Mouse (Mus musculus) Patski (cell line): ENCODE measurements around the gene Vmn2r87. TPM values are rescaled to one million over a fixed set of nuclear protein-coding genes. Genes with fewer than 3 reads are reported as not detected.
"Not testable (repeated sequence)": the region's sequence is repeated elsewhere in the genome, so short reads cannot be mapped to it uniquely, and the experiment has no call there.

Source experiments
- ATAC-seq: fragments of 100-300 bp; one replicate; pipeline ENCODE4 v1.8.0; 2021
- CTCF ChIA-PET: fragments of 350-600 bp; sonication (Branson Sonifier 250); formaldehyde crosslinking; loops from one replicate; lab custom pipeline; 2022; ENCODE audit warnings: inconsistent platforms; lab: Charles Lee
- POLR2A ChIA-PET: fragments of 350-600 bp; sonication (Branson Sonifier 250); formaldehyde crosslinking; loops from one replicate; lab custom pipeline; 2022; ENCODE audit warnings: antibody characterized with exemption, inconsistent platforms; lab: Charles Lee
- DNase-seq: peaks from one replicate; pipeline ENCODE4 v3.0.0-alpha.2; 2011; ENCODE audit warnings: low read depth, low spot score
- H3K27me3 ChIP-seq: fragments of 371-371 bp; one replicate; pipeline ENCODE4 v1.5.1; 2021
- CTCF ChIP-seq: fragments of 100-300 bp; IDR thresholded peaks from one replicate; pipeline ENCODE4 v1.5.1; 2021
- in situ Hi-C: fragments of 300-500 bp; cut with MboI; formaldehyde crosslinking; loops from 3 replicates; pipeline ENCODE4 v1.11.1; 2018; ENCODE audit warnings: low pct_unique_long_range_greater_than_20kb, mixed read lengths
- polyA plus RNA-seq: library from polyadenylated mRNA; unstranded; gene quantifications from one replicate; pipeline ENCODE4 v1.2.3, GENCODE M21; 2021

Gene Vmn2r87
- not detected for polyA plus RNA-seq

DNA sequence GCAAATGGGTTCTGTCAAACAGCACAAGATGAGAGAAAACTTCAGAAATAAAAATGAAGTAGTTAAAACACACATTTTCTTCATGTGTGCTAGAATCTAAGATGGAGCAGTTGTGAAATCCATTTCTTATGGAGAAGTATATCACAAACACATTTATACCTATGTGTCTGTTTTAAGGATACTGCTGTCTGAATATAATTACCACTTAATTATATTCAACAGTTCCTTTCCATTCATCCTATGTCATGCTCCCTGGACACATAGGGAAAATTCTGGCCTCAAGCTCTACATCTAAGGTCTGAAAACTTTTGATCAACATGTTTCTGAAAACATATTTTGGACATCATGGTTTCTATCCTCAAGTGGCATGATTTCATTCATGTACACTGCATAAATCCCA lies at the start of gene Vmn2r87:
Gene Vmn2r87, minus strand, starts transcription at position 101 of the 400 bp plus-strand sequence.
- TF ChIP-seq CTCF, result no peak
- in situ Hi-C loops, result no loop called here
- H3K27me3 ChIP-seq, result no peaks in the 10 kb centered on the region
- ChIA-PET POLR2A (no interaction called here), CTCF (no interaction called here)
- ATAC-seq (no peak), DNase-seq (no peak)

DNA sequence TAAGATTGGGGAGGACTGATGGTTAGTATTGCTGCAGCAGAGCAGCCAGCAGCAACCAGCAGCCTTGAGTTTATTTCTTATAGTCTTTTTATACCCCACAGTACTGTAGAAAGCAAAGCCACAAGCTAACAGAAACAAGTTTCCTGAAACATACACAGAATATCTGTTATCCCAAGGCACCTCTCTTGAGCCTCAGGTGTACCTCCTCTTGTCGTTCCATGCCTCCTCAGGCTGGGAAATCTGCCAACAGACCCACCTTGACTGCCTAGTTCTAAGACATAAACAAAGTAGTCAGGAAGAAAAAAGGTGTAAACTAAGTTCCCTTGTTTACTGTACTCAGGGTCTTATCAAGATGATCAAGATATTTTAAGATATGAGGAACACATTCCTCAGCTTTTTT lies 47.1 kb upstream of the Vmn2r87 start:
- H3K27me3 ChIP-seq, CTCF ChIA-PET, ATAC-seq, POLR2A ChIA-PET, in situ Hi-C loops, DNase-seq: not testable (repeated sequence)

DNA sequence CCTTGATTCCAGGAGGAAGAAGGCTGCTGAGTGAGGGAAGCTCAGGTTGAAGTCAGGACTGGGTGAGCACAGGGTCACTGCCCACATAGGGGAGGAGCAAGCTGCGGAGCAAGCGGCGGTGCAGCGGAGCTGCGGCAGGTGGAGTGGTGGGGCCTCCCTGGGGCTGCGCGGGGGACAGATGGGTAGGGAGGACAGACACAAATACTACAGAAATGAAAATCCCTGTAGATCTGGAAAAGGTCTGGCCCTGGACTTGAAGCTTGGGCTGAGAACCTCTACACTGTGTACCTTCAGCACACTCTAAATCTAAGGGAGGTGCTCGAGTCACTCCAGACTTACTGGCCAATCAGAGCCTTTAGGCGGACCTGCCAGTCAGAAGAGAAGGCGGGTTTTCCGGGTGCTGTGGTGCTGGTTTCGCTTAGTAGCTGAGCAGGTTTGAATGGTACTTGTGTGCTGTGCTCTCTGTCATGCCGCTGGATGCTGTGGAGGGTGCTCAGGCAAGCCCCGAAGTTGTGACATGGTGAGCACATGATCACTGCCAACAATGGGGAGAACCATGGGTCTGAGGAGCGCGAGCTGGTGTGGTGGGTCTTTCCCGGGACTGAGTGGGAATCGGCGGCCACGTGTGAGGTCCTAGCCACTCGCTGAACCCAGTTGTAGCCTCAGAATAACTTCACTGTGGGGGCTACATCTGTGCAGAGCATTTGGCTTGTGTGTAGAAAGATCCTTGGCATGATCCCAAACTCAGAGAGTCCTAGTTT lies 44.9 kb upstream of the Vmn2r87 start:
- DNase-seq (peak; percentile 19), ATAC-seq (peak; percentile 99)
- POLR2A ChIA-PET, H3K27me3 ChIP-seq, CTCF ChIA-PET, in situ Hi-C loops: not testable (repeated sequence)

DNA sequence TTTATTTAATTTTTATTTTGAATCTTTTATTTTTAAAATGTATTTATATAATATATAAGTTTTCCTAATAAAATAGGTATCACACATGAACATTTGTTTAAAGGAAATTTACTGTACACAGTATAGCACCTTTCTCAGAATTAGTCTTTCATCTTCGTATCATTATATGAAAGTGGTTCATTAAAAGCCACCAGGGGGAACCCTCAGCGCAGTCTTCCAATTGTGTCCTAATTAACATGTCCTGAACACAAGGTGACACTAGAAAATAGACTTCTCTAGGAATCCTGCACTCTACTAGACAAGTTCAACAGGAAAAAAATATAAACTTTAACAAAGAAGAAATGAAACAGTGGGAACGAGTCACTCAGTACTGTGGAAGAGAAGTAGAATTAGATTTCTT lies 38.9 kb upstream of the Vmn2r87 start:
- in situ Hi-C loops, result no loop called here
- ATAC-seq (no peak), DNase-seq (peak; percentile 2)
- H3K27me3 ChIP-seq, result no peaks in the 10 kb centered on the region
- TF ChIP-seq CTCF, result peak; percentile 31
- POLR2A ChIA-PET, result no interaction called here
- CTCF ChIA-PET, result no interaction called here

DNA sequence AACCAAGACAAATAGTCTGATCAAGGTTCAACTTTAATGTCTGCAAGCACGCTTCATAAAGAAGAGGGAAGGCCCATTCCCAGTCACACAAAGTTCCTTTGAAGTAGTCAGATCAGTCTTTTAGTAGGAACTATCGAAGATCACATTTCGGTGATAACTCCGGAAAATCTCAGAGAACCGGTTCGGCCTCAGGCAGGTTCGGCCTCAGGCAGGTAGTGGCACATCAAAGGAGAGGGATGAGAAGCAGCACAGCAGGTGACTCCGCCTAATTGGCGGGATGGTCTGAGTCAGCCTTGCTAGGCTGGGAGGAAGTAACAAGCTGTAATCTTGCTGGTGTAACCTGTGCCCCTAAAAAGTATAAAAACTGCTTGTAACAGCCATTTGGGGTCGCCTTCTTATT lies 30.7 kb upstream of the Vmn2r87 start:
- TF ChIP-seq CTCF, result no peak
- DNase-seq (no peak), ATAC-seq (no peak)
- in situ Hi-C loops, result no loop called here
- no peaks in the 10 kb centered on the region for H3K27me3 ChIP-seq
- CTCF ChIA-PET, result no interaction called here
- POLR2A ChIA-PET, result no interaction called here

DNA sequence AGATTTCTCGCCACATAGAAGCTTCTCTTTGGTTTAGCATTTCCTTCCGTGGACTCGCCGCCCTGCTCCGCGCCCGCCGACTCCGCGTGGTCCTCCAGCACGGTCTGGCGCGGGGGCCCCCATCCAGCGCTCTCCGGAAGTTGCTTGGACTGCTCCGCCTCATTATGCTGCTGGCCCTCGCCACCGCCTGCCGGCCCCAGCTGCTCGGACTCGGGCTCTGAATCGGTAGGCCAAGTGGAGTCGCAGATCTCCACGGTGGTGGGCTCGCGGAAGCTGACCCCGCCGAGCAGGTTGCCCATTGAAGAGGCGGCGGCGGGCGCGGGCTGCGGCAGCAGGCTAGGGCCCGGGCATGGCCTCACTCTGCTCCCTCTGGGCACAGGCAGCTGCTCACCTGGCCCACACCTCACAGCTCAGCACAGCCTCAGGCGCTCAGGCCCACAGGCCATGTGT lies 26.9 kb downstream of the Vmn2r87 start:
- in situ Hi-C loops, result no loop called here
- no peak for TF ChIP-seq CTCF
- ATAC-seq (no peak), DNase-seq (no peak)
- no peaks in the 10 kb centered on the region for H3K27me3 ChIP-seq
- ChIA-PET POLR2A (no interaction called here), CTCF (no interaction called here)

DNA sequence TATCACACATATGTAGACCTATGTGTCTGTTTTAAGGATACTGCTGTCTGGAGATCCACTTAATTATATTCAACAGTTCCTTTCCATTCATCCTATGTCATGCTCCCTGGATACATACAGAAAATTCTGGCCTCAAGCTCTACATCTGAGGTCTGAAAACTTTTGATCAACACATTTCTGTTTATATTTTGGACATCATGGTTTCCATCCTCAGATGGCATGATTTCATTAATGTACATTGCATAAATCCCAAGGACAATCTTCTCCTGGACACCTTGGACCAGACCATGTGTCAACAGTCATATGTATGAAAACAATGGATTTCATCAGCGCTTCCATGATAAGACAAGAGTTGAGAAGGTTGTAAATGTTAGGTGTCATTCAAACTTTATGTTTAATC lies 41.2 kb downstream of the Vmn2r87 start, which contains the start of gene Vmn2r86:
Gene Vmn2r86, minus strand, starts transcription at position 101 of the 400 bp plus-strand sequence.
- in situ Hi-C loops, H3K27me3 ChIP-seq, CTCF ChIA-PET, DNase-seq, POLR2A ChIA-PET, ATAC-seq: not testable (repeated sequence)

DNA sequence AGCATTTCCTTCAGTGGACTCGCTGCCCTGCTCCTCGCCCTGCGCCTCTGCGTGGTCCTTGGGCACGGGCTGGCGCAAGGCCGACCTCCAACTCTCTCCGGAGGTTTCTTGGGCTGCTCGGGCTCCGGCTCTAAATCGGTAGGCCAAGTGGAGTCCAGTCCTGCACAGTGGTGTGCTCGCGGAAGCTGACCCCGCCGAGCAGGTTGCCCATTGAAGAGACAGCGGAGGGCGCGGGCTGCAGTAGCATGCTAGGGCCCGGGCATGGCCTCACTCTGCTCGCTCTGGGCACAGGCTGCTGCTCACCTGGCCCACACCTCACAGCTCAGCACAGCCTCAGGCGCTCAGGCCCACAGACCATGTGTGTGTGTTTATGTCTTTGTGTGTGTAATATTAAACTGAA lies 52.4 kb downstream of the Vmn2r87 start:
- ChIA-PET POLR2A (no interaction called here), CTCF (no interaction called here)
- H3K27me3 ChIP-seq, result no peaks in the 10 kb centered on the region
- in situ Hi-C loops, result no loop called here
- no peak for TF ChIP-seq CTCF
- ATAC-seq (no peak), DNase-seq (no peak)

DNA sequence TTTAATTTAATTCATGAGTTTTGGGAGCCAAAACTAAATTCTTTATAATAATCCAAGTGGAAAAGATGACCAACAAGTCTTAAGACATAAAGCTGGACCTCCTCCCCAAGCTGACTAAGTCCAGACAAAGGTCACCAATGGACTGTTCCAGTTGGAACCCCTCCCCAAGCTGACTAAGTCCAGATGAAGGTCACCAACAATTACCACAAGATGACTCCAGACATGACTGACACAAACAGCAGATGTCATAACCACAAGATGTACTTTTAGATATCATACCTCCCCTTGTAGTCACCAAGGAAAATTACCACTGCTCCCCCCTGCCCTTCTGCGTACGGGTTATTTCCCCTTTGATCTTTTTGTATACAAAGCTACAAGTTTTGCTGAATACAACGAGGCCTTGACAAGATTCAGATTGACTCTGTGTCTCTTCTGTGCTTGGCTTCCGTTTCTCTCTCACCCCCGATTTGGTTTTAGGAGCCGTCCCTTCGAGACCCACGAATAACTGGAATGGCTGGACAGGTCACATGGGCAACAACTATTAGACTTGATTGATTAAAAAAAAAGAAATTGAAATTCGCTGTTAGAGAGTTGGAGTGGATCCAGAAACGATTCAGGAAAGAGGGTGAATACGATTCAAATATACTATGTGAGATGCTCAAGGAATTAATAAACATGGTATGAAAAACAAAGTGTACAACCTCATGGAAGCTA lies 62.9 kb downstream of the Vmn2r87 start:
- in situ Hi-C loops, POLR2A ChIA-PET, CTCF ChIA-PET: not testable (repeated sequence)

DNA sequence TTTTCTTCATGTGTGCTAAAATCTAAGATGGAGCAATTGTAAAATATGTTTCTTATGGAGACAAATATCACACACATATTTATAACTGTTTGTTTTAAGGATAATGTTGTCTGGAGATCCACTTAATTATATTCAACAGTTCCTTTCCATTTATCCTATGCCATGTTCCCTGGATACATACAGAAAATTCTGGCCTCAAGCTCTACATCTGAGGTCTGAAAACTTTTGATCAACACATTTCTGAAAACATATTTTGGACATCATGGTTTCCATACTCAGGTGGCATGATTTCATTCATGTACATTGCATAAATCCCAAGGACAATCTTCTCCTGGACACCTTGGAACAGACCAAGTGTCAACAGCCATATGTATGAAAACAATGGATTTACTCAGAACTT lies 67.6 kb downstream of the Vmn2r87 start, which contains the start of gene Vmn2r85:
Gene Vmn2r85, minus strand, starts transcription at position 101 of the 400 bp plus-strand sequence.
- in situ Hi-C loops, CTCF ChIA-PET, POLR2A ChIA-PET, ATAC-seq, DNase-seq, H3K27me3 ChIP-seq: not testable (repeated sequence)

More for the DNA sequence above, 62.9 kb downstream of the Vmn2r87 start:
- not testable (repeated sequence) for ATAC-seq, H3K27me3 ChIP-seq, DNase-seq

DNA sequence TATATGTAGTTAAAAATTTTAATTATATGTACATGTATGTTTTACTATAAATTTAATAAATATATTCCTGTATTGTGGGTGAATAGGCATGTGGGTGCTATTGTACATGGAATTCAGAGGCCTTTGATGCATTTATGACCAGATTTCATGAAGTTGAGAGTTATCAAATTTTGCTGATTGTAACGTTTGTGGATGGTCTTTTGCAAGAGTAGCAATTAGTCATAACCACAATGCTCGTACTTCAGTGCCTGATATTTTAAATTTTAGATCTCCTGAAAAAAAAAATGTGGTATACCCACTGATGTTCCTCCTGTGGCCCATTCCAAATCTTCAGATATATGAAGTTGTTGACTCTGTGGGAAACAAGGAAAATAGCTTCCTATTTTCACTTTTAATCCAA lies 74.8 kb downstream of the Vmn2r87 start:
- H3K27me3 ChIP-seq, ATAC-seq, CTCF ChIA-PET, POLR2A ChIA-PET, DNase-seq, in situ Hi-C loops: not testable (repeated sequence)

Other genes with a start within 250 kb of the Vmn2r87 start
- not detected for gene Neurod4, start 217.2 kb downstream of the Vmn2r87 start, polyA plus RNA-seq
- gene Tespa1, start 174.5 kb downstream of the Vmn2r87 start, polyA plus RNA-seq, result 0.15 TPM
- not detected for gene Vmn2r84, start 103.1 kb downstream of the Vmn2r87 start, polyA plus RNA-seq
- not detected for gene Vmn2r85, start 67.7 kb downstream of the Vmn2r87 start, polyA plus RNA-seq
- not detected for gene Vmn2r86, start 41.3 kb downstream of the Vmn2r87 start, polyA plus RNA-seq